Mouse (Mus musculus) brain, adult 10 weeks (tissue): ENCODE measurements around the gene Rtp1. TPM values are rescaled to one million over a fixed set of nuclear protein-coding genes. Genes with fewer than 3 reads are reported as not detected.

Source experiments
- polyA plus RNA-seq: library from polyadenylated mRNA; stranded (reverse); fragments of 350-450 nt; fragmentation: Illumina TruSeq; extraction: RNeasy Lipid Tissue Mini Kit (QIAGEN cat#74804); gene quantifications from one replicate; pipeline ENCODE4 v1.2.3, GENCODE M21; 2015; ENCODE audit warnings: low read depth, low replicate concordance

Rtp1 gene
- polyA plus RNA-seq = 0.36 TPM

DNA sequence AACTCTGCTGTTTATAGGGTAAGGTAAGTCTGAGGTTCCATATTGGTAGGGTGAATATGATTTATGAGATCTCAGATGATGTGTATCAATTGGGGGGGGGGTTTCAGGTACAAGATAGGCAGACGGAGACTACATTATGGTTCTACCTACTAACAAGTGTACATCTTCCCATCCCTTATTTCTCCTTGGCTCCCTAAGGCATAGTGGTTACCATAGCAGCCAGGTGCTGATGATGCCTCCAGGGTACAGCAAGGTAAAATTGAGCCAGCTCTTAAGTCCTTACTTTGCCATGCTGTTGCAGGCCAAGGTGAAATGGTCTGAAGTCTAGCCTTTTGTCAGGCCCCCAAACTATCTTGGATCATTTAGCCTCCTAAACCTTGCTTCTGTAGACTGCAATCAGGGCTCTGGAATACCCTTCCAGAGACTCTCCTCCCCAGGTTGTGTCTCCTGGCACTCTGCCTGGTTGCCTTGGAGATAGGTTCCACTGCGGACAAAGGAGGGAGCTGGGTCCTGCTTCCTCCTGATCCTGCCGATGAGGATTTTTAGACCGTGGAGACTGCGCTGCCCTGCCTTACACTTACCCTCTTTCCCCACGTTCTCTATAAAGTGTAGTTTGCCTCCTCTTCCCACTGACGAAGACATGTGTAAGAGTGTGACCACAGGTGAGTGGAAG lies at the start of gene Rtp1:
Rtp1 (plus strand) TSS at position 487 of the 673 bp plus-strand sequence.

Other genes with a start within 250 kb of the Rtp1 start
- 14.9 TPM for gene St6gal1, start 204.4 kb upstream of the Rtp1 start, polyA plus RNA-seq
- 5.2 TPM for gene Rtp4, start 91.2 kb downstream of the Rtp1 start, polyA plus RNA-seq
- 17.6 TPM for gene Masp1, start 91.7 kb downstream of the Rtp1 start, polyA plus RNA-seq